Mouse (Mus musculus) cerebellum, adult 9-11 months (tissue): ENCODE results near the gene Prr19.

Source experiments
- DNase-seq: peaks from one replicate; pipeline ENCODE4 v3.0.0; 2022

Prr19 gene

DNA sequence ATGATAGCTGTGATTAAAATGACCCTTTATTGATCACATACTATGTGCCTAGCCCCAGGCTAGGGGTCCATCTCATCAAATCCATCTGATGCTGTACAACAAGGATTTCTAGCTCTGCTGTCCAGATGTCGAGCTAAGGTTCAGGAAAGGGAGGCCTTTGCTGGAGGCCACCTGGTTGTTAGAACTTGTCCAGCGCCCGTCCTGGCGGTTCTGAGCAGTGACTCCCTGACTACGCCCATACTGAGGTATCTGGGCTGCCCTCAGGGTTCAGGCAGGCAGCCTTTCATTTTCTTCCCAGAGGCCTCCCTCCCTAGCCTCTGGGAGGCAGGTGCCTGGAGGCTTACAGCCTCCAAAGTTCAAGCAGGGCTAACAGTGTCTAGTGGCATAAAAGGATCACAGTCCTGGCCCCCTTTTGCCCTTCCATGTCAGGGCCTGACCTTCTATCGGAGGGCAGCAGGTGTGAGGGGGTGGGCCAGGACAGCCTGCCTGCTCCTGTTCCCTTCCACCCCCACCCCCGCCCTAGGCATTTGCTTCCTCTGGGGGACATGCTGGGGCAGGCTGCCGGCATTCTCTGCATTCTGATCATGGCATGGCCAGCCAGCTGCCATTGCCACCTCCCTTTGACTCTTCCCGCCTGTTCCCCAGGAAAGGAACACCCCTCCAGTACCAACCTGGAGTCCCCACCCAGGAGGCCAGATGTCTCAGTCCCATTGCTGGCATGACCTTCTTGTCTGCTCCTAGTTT is 25.5 kb upstream of the Prr19 start:
- DNase-seq, result peak; percentile 52

DNA sequence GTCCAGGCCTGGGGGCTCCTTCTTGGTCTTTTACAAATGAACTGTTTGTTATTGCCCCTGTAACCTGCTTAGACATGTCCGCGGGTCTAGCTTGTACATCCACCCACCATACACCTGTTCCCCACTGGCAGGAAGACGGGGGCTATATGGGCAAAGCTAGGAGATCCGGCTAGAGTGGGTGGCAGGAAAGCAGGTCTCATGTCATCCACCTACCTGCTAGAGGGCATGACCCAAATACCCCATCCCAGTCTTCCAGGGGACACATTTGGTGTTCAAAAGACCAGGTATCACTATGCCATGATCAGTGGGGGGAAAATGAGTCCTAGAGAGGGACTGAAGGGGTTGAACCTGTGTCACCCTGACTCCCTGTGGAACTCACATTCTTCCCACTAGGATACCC is 23.8 kb upstream of the Prr19 start:
- DNase-seq, result peak; percentile 65

DNA sequence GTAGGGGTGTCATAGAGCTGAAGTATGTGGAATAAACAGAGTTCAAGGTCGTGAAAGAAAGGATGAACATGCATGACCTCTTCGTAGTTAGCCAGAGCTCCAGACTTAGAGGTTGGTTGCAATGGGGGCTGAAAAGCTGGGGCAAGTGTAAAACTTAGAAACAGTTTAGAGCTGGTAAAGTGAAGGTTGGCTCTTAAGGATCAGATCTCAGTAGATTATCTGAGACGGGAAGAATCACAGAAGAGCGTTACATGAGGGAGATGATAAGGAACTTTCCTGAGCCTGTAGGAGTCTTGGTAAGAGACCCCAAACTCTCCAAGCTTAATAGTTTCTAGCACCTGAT is 23.2 kb upstream of the Prr19 start:
- DNase-seq, result no peak

DNA sequence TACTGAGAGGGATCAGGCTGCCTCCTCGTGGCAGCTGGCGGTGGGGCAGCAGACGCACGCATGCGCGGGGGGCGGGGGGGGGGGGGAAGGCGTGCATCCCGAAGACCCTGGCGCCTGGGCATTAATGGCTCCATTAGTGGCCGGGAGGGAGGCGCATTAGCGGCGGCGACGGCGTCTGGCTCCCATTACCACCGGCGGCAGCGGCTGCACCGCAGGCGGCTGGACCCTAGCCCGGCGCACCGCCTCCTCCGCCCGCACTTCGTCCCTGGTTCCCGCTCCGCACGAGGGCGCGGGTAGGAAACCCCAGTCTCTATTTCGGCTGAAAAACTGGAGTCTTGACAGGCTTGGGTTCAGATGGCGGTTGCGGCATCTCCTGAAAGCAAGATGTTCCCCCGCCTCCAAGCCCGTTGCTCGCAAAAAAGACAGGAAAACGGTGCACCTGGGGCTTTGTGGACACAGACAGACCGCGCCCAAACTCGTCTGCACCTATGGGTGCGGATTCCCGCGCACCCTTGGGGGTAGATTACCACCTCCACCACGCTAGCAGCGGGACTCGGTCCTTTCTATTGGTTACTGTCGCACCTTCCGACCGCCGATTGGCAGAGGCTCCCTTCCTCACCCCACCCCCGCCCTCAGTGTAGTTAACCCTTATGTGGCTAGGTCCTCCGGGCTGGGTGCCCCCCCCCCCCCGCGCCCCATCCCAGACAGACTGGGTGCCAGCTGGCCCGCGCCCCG is 22.7 kb upstream of the Prr19 start:
- peak; percentile 94 for DNase-seq

DNA sequence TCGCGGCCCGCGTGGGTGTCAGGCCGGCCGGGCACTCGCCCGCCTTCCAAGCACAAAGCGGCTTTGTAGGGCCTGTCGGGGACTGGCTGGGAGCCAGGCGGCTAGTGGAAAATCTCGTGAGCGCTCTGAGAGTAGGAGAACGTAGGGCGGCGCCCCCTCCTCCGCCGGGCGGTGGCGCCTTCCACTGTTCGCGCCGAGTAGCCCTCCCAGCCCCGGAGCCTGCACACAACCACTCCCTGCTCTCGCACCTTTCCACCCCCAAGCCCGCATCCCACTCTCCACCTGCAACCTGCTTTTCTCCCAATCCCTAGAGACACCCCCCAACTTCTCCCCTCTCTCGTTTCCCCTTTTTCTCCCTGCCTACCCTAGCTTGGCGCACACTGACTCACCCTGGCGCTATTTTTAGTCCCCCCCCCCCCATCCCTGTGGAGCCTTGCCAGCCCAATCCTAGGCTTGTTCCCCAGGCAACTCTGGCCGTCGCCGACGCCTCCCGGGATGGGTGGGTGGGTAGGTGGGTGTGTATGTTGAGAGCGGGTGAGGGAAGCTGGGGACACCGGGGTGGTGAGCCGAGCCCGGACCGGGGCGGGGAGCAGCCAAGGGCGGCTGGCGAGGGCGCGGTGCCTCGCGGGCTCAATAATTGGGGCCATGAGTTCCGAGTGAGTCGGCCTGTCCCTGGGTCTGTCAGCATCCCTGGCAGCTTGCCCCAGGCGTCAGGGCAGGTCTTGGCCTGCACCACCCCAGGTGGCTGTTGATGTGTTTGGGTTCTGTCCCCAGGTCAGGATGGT is 21.9 kb upstream of the Prr19 start:
- DNase-seq, result peak; percentile 95

DNA sequence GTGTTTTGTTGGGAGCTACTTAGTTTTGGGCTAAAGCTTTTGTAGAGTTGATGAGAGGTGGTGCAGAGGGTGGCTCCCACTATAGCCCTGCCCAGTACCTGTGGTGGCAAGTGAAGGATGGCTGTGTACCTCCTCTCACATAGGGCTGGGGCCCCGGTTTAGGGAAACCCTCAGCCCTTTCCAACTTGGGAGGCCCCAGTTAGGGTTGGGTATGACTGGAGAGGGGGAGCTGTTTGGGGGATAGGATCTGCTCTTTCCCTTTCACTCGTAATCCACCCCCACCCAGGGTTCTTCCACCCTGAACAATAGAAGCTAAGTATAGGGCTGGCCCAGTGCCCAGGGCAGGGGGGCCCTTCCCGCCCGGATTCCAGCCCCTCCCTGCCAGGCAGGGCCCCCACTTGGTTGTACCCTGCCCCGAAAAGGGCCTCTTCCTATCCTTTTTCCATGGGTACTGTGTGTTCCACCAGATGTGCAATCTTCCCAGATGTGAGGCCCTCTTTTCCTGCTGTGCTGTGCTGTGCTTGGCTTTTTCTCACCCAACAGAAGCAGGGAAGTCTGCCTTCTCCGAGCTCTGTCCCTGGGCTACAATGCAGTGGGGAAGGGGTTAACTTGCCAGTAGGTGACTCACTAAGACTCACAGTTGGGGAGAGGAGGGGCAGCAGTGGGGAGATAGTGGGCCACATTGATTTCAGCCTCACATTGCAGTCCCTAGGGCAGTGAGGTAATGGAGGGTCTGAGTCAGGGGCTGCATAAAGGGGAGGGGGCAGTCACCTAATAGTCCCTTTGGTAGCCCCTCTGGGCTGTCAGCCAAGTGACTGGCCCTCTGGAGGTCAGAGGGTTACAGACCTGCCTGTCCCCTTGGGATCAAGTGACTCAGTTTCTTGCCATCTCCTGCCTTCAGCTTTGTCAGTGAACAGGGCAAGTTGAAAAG is 21.1 kb upstream of the Prr19 start:
- DNase-seq, result peak; percentile 84

DNA sequence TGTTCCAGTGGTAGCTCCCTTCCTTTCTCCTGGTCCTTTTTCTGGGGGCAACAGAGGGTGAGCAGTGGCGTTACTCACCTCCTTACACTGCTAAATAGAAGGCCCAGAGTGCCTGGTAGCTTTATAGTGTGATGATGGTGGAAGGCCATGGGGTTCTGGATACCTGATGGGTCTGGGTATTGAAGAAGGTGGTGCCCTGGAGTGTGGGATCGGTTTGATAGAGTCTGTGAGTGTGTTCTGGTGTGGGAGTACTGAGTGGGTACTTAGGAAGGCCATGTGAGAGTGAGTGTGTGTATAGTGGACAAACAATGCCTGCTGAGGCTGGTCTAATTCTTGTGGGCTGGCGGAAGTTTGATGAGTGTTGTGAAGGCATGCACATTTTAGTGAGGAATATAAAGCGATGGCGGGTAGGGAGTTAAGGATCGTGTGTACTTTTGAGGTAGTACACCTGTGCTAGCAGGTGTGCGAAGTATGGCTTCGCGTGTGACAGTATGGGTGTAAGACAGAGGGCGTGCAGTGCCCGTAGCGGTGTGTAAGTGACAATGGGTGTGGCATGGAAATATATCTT is 20.0 kb upstream of the Prr19 start:
- DNase-seq, result no peak

DNA sequence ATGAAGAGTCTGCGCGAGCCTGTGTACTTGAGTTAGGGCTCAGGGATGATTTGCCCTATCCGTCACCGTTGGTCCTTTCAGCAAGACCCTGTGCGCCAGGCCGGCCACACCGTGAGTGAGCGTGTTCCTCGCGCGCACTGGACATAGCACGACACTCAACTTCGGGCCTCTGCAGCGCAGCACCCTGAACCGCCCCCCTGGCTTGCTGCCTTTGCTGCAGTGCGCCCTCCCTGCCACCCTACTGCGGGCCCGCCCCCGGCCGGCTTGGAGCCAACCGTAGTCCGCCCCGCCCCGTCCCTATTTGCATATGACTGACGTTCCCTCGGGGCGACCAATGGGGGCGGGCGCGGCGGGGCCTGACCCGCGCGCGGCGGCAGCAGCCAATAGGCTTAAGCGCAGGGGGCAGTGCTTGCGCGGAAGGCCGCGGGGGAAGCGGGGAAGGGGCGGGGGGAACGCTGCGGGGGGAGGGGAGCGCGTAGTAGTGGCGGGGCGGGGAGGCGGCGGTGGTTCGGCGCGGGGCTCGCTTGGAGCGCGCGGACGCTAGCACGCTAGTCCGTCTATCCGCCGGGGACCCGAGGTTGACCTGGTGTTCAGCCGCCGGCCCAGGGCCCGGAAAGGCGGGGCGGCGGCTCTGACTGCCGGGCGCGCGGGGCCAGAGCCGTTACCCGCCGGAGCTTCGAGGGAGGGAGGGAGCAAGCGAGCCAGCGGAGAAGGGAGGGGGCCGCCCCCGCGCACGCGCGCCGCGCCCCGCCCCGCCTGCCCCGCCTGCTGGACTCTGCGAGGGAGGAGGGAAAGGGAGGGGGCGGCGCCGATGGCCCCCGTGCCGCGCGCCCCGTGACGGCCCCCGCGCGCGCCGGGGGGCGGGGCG is 19.2 kb upstream of the Prr19 start:
- peak; percentile 98 for DNase-seq

DNA sequence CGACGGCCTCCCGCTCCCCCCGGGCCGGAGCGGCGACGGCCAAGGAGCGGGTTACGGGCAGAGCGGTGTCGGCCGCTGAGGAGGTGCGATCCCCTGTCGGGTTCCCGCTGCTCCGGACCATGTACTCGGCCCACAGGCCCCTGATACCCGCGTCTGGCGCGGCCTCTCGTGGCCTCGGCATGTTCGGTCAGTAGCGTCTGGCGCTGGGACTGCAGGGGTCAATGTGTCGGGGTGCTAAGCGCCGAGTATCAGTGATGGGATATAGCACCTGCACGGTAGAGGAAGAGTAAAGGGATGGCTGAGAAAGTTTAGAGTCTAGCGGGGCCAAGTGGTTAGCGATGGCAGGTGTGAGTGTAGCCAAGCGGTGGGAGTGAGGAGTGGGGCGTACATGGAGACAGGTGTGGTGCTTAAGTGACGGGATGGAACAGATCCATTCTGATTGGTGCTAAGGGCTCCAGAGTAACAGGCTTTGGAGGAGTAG is 18.4 kb upstream of the Prr19 start:
- peak; percentile 83 for DNase-seq

DNA sequence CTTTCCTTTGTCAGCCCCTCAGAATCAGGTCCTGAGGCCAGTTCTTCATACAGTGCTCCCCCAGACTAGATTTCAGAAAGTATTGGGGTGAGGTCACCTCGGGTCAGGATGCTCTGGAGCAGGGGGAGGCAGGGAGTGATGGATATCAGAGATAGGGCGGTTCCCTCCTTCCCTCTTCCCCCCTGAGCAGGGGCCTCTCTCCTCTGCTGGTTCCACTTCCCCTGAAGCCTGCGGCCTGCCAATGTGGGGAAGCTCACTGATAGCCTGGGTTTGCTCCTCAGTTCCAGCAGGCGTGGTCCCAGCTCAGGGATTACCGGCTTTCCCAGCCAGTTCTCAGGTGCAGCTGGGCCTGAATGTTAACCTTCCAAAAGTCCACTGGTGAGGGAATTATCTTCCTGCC is 17.6 kb upstream of the Prr19 start:
- no peak for DNase-seq

DNA sequence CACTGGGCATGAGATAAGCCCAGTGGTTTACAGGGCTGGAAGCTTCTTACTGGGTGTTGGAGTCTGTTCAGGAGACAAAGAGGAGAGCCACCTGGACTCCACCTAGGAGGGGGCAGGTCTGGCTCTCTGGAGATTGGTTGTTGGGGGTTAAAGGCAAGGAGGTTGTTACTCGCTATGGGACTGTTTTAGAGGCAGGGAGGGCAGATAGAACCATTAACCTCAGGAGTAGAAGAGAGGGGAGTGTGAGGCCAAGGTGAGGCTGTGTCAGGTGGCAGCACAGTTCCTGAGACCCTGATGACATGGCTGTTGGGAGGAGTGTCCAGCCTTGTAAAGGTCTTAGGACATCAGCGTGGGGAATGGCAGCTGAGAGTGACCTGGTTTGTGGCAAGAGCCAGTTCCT is 17.0 kb upstream of the Prr19 start:
- no peak for DNase-seq

DNA sequence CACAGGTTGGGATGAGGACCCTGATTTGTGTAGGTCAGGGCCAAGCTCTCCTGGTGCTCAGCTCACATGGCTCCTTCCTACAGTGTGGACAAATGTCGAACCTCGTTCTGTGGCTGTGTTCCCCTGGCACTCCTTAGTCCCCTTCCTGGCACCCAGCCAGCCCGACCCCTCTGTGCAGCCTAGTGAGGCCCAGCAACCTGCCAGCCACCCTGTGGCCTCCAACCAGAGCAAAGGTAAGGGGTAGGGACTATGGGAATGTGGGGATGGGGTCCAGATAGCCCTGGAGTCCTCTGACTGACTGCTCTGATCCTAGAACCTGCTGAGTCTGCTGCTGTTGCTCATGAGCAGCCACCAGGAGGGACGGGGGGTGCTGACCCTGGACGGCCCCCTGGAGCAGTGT is 16.4 kb upstream of the Prr19 start:
- peak; percentile 75 for DNase-seq

DNA sequence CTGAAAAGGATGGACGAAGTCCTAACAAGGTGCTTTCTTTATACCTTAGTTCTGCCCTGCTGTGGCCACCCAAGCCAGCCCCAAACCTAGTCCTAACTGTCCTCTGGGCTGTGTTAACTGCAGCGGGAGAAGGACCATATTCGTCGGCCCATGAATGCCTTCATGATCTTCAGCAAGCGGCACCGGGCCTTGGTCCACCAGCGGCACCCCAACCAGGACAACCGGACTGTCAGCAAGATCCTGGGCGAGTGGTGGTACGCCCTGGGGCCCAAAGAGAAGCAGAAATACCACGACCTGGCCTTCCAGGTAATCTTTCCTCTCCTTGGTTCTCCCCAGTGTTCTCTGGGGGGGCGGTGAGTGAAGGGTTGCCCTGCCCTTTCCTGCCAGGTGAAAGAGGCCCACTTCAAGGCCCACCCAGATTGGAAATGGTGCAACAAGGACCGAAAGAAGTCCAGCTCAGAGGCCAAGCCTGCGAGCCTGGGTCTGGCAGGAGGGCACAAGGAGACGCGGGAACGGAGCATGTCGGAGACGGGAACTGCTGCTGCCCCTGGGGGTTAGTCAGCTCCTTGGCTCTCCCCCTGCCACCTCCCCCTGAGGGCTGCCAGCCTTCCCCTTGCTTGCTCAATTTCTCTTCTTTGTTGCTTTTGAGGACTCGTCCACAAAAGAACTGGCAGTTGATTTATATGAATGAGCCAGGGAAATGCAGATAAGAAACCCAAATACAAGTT is 15.5 kb upstream of the Prr19 start:
- no peak for DNase-seq

DNA sequence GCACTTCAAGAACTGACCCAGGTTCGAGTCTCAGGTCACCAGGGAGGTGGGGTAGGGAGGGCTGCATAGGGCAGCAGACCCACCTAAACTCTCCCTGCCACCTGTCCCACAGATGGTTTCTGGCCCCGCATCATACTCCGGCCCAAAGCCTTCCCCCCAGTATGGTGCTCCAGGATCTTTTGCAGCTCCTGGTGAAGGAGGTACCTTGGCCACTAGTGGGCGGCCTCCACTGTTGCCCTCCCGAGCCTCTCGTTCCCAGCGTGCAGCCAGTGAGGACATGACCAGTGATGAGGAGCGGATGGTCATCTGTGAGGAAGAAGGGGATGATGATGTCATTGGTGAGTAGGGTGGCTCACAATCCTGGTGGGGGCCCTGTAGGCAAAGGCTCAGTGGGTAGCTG is 14.2 kb upstream of the Prr19 start:
- DNase-seq, result no peak

DNA sequence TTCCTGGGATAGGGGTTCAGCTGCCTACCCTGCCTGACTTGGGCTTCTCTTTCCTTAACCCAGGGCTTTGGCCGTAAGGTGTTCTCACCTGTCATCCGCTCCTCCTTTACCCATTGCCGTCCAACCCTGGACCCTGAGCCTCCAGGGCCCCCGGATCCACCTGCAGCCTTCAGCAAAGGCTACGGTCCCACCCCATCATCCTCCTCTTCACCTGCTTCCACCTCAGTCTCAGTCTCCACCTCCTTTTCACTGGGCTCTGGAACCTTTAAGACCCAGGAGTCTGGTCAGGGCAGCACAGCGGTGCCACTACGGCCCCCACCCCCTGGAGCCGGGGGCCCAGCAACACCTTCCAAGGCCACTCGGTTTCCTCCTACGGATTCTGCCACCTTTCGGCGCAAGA is 13.2 kb upstream of the Prr19 start:
- no peak for DNase-seq

DNA sequence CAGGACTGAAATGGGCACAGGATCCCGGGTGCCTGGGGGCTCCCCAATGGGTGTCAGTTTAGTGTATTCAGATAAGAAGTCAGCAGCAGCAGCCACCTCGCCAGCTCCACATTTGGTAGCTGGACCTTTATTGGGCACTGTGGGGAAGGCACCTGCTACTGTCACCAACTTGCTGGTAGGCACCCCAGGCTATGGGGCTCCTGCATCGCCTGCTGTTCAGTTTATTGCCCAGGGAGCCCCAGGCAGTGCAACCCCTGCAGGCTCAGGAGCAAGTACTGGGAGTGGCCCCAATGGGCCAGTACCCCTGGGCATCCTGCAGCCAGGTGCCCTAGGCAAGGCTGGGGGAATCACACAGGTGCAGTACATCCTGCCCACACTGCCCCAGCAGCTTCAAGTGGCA is 12.5 kb upstream of the Prr19 start:
- DNase-seq, result no peak

DNA sequence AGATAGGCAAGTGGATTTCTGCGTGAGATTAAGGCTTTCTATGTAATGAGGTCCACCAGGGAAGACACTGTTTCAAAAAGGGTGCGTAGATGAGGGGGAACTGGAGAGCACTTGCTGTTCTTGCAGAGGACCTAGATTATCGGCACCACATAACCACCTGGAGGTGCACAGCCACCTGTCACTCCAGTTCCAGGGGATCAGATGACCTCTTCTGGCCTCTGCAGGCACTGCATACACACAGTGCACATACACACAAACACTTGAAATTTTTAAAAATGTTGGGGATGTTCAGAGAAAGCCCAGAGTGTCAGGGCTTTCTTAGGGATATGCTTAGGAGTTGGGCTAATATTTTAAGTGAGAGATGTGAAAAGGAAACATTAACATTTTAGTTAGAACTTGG is 11.3 kb upstream of the Prr19 start:
- no peak for DNase-seq

DNA sequence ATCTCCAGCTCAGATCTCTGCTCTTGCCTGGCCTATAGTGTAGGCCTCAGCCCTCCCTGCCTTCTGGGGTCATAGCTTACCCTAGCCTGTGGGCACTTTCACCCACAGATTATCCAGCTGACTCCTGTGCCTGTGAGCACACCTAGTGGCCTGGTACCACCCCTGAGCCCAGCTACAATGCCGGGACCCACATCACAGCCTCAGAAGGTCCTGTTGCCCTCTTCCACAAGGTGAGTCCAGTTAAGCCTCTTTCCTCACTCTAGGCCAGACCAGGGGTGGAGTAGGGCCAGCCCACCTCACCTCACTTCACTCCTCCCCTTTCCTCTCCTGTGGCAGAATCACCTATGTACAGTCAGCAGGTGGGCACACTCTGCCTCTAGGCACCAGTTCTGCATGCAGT is 10.7 kb upstream of the Prr19 start:
- no peak for DNase-seq

DNA sequence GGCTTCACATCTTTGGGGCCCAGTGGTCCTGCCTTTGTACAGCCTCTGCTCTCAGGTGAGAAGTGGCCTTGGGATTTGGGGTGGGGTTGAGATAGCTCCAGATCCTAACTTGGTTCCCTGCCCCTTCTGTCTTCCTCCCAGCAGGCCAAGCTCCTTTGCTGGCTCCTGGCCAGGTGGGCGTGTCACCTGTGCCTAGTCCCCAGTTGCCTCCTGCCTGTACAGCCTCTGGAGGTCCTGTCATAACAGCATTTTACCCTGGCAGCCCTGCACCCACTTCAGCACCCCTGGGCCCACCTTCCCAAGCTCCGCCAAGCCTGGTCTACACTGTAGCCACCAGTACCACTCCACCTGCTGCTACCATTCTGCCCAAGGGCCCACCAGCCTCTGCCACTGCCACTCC is 10.3 kb upstream of the Prr19 start:
- DNase-seq, result no peak

DNA sequence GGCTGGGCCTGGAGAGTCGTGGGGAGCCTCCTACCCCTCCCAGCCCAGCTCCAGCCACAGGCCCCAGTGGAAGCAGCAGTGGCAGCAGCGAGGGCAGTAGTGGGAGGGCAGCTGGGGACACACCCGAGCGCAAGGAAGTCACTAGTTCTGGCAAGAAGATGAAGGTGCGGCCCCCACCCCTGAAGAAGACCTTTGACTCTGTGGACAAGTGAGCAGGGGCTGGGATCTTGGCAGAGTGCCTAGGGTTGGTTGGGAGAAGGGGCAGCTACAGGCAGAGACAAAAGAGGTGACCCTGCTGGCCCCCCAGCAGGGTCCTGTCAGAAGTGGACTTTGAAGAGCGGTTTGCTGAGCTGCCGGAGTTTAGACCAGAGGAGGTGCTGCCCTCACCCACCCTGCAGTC is 9.1 kb upstream of the Prr19 start:
- DNase-seq, result peak; percentile 51
